Mouse (Mus musculus) forebrain, embryonic 16.5 days (tissue): ENCODE results near the gene Arnt. TPM values are rescaled to one million over a fixed set of nuclear protein-coding genes. Genes with fewer than 3 reads are reported as not detected.
"Not testable (repeated sequence)": the region's sequence is repeated elsewhere in the genome, so short reads cannot be mapped to it uniquely, and the experiment has no call there.

Experiments
- ATAC-seq: fragments of 200-750 bp; cut with Nextera tagmentation; 2 replicates; pipeline ENCODE4 v1.8.0; 2017; ENCODE audit warnings: mild to moderate bottlenecking, moderate library complexity
- H3K27ac ChIP-seq: fragments of 300-500 bp; sonication (generic); 2 replicates; pipeline ENCODE4 v1.5.1; 2014; ENCODE audit warnings: low read length, control low read depth
- H3K27me3 ChIP-seq: fragments of 300-500 bp; sonication (generic); replicated peaks from 2 replicates; pipeline ENCODE4 v1.6.1; 2014; ENCODE audit warnings: low read length; ENCODE audit not compliant: control insufficient read depth, insufficient read depth
- H3K36me3 ChIP-seq: fragments of 300-500 bp; sonication (generic); 2 replicates; pipeline ENCODE4 v1.6.1; 2014; ENCODE audit not compliant: control insufficient read depth, insufficient read depth
- H3K4me1 ChIP-seq: fragments of 300-500 bp; sonication (generic); replicated peaks from 2 replicates; pipeline ENCODE4 v1.6.1; 2014; ENCODE audit warnings: low read length; ENCODE audit not compliant: control insufficient read depth, insufficient read depth
- H3K4me2 ChIP-seq: fragments of 300-500 bp; sonication (generic); 2 replicates; pipeline ENCODE4 v1.6.1; 2014; ENCODE audit warnings: mild to moderate bottlenecking, low read length, control low read depth
- H3K4me3 ChIP-seq: fragments of 300-500 bp; sonication (generic); replicated peaks from 2 replicates; pipeline ENCODE4 v1.5.1; 2014; ENCODE audit warnings: mild to moderate bottlenecking, low read length, control low read depth
- H3K9ac ChIP-seq: fragments of 300-500 bp; sonication (generic); replicated peaks from 2 replicates; pipeline ENCODE4 v1.6.1; 2014; ENCODE audit warnings: low read depth, low read length, control low read depth
- H3K9me3 ChIP-seq: fragments of 300-500 bp; sonication (generic); 2 replicates; pipeline ENCODE4 v1.6.1; 2016; ENCODE audit warnings: low read length; ENCODE audit not compliant: control insufficient read depth
- WGBS: fragments of 180-500 bp; shearing (Covaris S2); extraction: QIAGEN DNeasy Blood & Tissue Kit; methylation state at CpG from one replicate; pipeline ENCODE4 v1.1.7; 2014; 5-methylcytosine and 5-hydroxymethylcytosine counted together
- polyA plus RNA-seq: library from polyadenylated mRNA; unstranded; fragments of >200 nt; fragmentation: Nextera tagmentation; extraction: Ambion mirVana; gene quantifications from 2 replicates; pipeline ENCODE4 v1.2.1, GENCODE M21; 2015

Arnt gene
- polyA plus RNA-seq, 1 experiment from 2014 or later, result 25.3 TPM

- Histone ChIP-seq H3K4me2 (no peak overlapping the region), H3K9me3 (no peaks in the 10 kb centered on the region), H3K27ac (no peak overlapping the region), H3K36me3 (no peaks in the 10 kb centered on the region), H3K4me3 (no peak overlapping the region), H3K9ac (no peak overlapping the region), H3K27me3 (no peaks in the 10 kb centered on the region), H3K4me1 (no peaks in the 10 kb centered on the region)
- no peak for ATAC-seq
- 88% methylated on average over 5 of the region's 5 CpGs for WGBS
Measured at GRCm38 (mm10) chr3:95533364-95533763, 99.2 kb downstream of the Arnt start.

- no peak for ATAC-seq
- no peak overlapping the region for H3K4me3 ChIP-seq
- no peaks in the 10 kb centered on the region for H3K36me3 ChIP-seq
- no peak overlapping the region for H3K9ac ChIP-seq
- no peaks in the 10 kb centered on the region for H3K27me3 ChIP-seq
- no peaks in the 10 kb centered on the region for H3K9me3 ChIP-seq
- WGBS, result 97% methylated on average over 1 of the region's 1 CpGs
- H3K4me1 ChIP-seq, result no peaks in the 10 kb centered on the region
- H3K27ac ChIP-seq, result no peak overlapping the region
- H3K4me2 ChIP-seq, result no peak overlapping the region
Measured at GRCm38 (mm10) chr3:95534927-95535326, 100.7 kb downstream of the Arnt start.

- H3K4me3 ChIP-seq, result no peak overlapping the region
- H3K9me3 ChIP-seq, result no peaks in the 10 kb centered on the region
- WGBS, result 92% methylated on average over 10 of the region's 10 CpGs
- no peak overlapping the region for H3K4me2 ChIP-seq
- H3K27ac ChIP-seq, result no peak overlapping the region
- H3K9ac ChIP-seq, result no peak overlapping the region
- no peak for ATAC-seq
- H3K27me3 ChIP-seq, result no peaks in the 10 kb centered on the region
- H3K36me3 ChIP-seq, result no peaks in the 10 kb centered on the region
- H3K4me1 ChIP-seq, result no peaks in the 10 kb centered on the region
Measured at GRCm38 (mm10) chr3:95538936-95539335, 104.7 kb downstream of the Arnt start.

- Histone ChIP-seq H3K4me2 (no peak overlapping the region), H3K4me1 (no peaks in the 10 kb centered on the region), H3K9ac (no peak overlapping the region), H3K27me3 (no peaks in the 10 kb centered on the region), H3K27ac (no peak overlapping the region), H3K4me3 (no peak overlapping the region), H3K36me3 (no peaks in the 10 kb centered on the region), H3K9me3 (no peaks in the 10 kb centered on the region)
- 95% methylated on average over 4 of the region's 4 CpGs for WGBS
- no peak for ATAC-seq
Measured at GRCm38 (mm10) chr3:95539837-95540236, 105.6 kb downstream of the Arnt start.

GRCm38 (mm10) chr3:95541186-95541585 lies 107.0 kb downstream of the Arnt start:
- not testable (repeated sequence) for H3K27me3 ChIP-seq, H3K36me3 ChIP-seq, ATAC-seq, H3K4me2 ChIP-seq, H3K27ac ChIP-seq, H3K4me3 ChIP-seq, H3K9ac ChIP-seq, H3K4me1 ChIP-seq, H3K9me3 ChIP-seq
- 88% methylated on average over 2 of the region's 2 CpGs for WGBS

- Histone ChIP-seq H3K4me3 (no peak overlapping the region), H3K4me1 (no peaks in the 10 kb centered on the region), H3K27me3 (no peaks in the 10 kb centered on the region), H3K27ac (no peak overlapping the region), H3K36me3 (no peaks in the 10 kb centered on the region), H3K9ac (no peak overlapping the region), H3K4me2 (no peak overlapping the region), H3K9me3 (no peaks in the 10 kb centered on the region)
- ATAC-seq, result no peak
Measured at GRCm38 (mm10) chr3:95542171-95542570, 108.0 kb downstream of the Arnt start.

- H3K27ac ChIP-seq, result no peak overlapping the region
- WGBS, result 75% methylated on average over 7 of the region's 7 CpGs
- no peaks in the 10 kb centered on the region for H3K27me3 ChIP-seq
- no peak for ATAC-seq
- H3K9ac ChIP-seq, result no peak overlapping the region
- H3K9me3 ChIP-seq, result no peaks in the 10 kb centered on the region
- H3K4me3 ChIP-seq, result no peak overlapping the region
- H3K4me2 ChIP-seq, result no peak overlapping the region
- H3K36me3 ChIP-seq, result no peaks in the 10 kb centered on the region
- H3K4me1 ChIP-seq, result no peaks in the 10 kb centered on the region
Measured at GRCm38 (mm10) chr3:95542981-95543380, 108.8 kb downstream of the Arnt start.

Other genes with a start within 250 kb of the Arnt start
- 4.2 and 5.6 TPM in 2 replicates for gene Gabpb2, start 216.5 kb upstream of the Arnt start, polyA plus RNA-seq
- 72.9 and 79.3 TPM in 2 replicates for gene Cdc42se1, start 205.7 kb upstream of the Arnt start, polyA plus RNA-seq
- gene Mllt11, start 202.2 kb upstream of the Arnt start, polyA plus RNA-seq, result 263 and 264 TPM in 2 replicates
- 0.27 TPM in 1 of 2 replicates, not detected in the other for gene Gm128, start 192.8 kb upstream of the Arnt start, polyA plus RNA-seq
- 0.23 TPM in 1 of 2 replicates, not detected in the other for gene Bnipl, start 183.2 kb upstream of the Arnt start, polyA plus RNA-seq
- gene Mindy1, start 153.0 kb upstream of the Arnt start, polyA plus RNA-seq, result 43.6 and 44.3 TPM in 2 replicates
- gene Prune1, start 152.3 kb upstream of the Arnt start, polyA plus RNA-seq, result 45.8 and 55.6 TPM in 2 replicates
- 0.51 and 0.86 TPM in 2 replicates for gene Anxa9, start 127.2 kb upstream of the Arnt start, polyA plus RNA-seq
- gene Cers2, start 119.6 kb upstream of the Arnt start, polyA plus RNA-seq, result 104 and 108 TPM in 2 replicates
- gene Setdb1, start 77.2 kb upstream of the Arnt start, polyA plus RNA-seq, result 52.6 and 53.9 TPM in 2 replicates
- gene 4930558C23Rik, start 31.5 kb upstream of the Arnt start, polyA plus RNA-seq, result not detected in 2 replicates
- 3.2 and 8.4 TPM in 2 replicates for gene Ctsk, start 64.9 kb downstream of the Arnt start, polyA plus RNA-seq
- 11.0 and 11.1 TPM in 2 replicates for gene Ctss, start 92.4 kb downstream of the Arnt start, polyA plus RNA-seq
- not detected in 2 replicates for gene Hormad1, start 125.3 kb downstream of the Arnt start, polyA plus RNA-seq
- 33.3 and 39.8 TPM in 2 replicates for gene Golph3l, start 154.5 kb downstream of the Arnt start, polyA plus RNA-seq
- 113 and 124 TPM in 2 replicates for gene Ensa, start 190.6 kb downstream of the Arnt start, polyA plus RNA-seq
- gene Mcl1, start 224.4 kb downstream of the Arnt start, polyA plus RNA-seq, result 43.4 and 48.3 TPM in 2 replicates